ENCODE assay signal across 11 mouse cellular contexts in the genomic region with DNA sequence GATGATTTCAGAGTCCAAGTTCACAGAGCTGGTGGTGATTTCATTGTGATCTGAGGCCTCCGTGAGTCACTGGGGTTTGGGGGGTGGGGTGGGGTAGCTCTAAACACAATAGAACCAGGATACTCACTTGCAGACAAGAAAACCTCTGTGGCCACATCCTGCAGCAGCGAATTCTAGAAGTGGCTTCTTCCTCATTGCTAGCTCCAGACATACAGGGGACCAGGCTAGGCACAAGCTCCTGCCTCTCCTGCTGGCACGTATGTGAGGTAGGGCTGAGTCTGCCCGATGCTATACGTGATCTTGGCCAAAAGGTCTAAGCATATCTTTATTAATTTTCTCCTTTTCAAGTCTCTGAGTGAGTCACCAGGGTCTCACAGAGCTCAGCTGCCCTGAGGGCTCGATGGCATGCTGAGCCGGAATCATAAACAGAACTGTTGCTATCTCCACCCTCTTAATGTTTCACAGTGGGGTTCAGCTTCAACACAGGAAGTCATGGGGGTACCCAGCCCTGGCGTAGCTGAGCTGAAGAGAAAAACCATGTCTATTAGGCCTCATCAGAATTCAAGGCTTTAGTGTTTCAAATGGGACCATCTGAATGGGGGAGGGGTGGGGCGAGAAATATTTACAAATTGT. TPM values are rescaled to one million over a fixed set of nuclear protein-coding genes. Genes with fewer than 3 reads are reported as not detected.
DNase-seq lines count a peak whose midpoint lies in the region; ATAC-seq lines count a peak whose summit lies in the region.
"Had no signal": no experiment of that assay in that cellular context is flagged by ENCODE, and none has a peak within 500 bp of the region (broad histone marks: within the 10 kb centered on the region; RNA-seq: fewer than 3 reads in every experiment).

No protein-coding gene starts in this region.

- peaks cover 13% of the 10 kb centered on the region for H3K4me1 ChIP-seq in forebrain, embryonic 13.5 days
- H3K4me1 ChIP-seq in forebrain, embryonic 11.5 days (replicated peaks; ENCODE audit: control insufficient read depth, insufficient read depth, low read length), result no peaks in the 10 kb centered on the region; the same call in 1 of the 2 replicates

- H3K4me3 ChIP-seq in forebrain, embryonic 13.5 days, result no peak overlapping the region
- H3K4me3 ChIP-seq in forebrain, embryonic 11.5 days (ENCODE audit: low read depth, low read length), result no peak overlapping the region
- H3K4me3 ChIP-seq: liver, embryonic 13.5 days had no signal

- peak overlapping the region; percentile 32; the same call in 1 of the 2 replicates for H3K27ac ChIP-seq in forebrain, embryonic 13.5 days
- H3K27ac ChIP-seq in forebrain, embryonic 11.5 days (ENCODE audit: low read depth, low read length), result no peak overlapping the region
- H3K27ac ChIP-seq: liver, embryonic 13.5 days had no signal

- H3K4me2 ChIP-seq in forebrain, embryonic 13.5 days, result no peak overlapping the region
- no peak overlapping the region for H3K4me2 ChIP-seq in forebrain, embryonic 11.5 days (ENCODE audit: low read depth, low read length, severe bottlenecking)
- H3K4me2 ChIP-seq: liver, embryonic 13.5 days had no signal

- no peaks in the 10 kb centered on the region for H3K9me3 ChIP-seq in forebrain, embryonic 13.5 days (replicated peaks)
- H3K9me3 ChIP-seq in forebrain, embryonic 11.5 days (ENCODE audit: control insufficient read depth, low read length), result no peaks in the 10 kb centered on the region
- H3K9me3 ChIP-seq: liver, embryonic 13.5 days had no signal

- no peak overlapping the region for H3K9ac ChIP-seq in forebrain, embryonic 13.5 days
- H3K9ac ChIP-seq in forebrain, embryonic 11.5 days (ENCODE audit: low read length), result no peak overlapping the region
- H3K9ac ChIP-seq: liver, embryonic 13.5 days had no signal

- WGBS in forebrain, embryonic 13.5 days, result 46% methylated on average over 9 of the region's 9 CpGs
- 45% methylated on average over 9 of the region's 9 CpGs for WGBS in forebrain, embryonic 11.5 days

- ATAC-seq in forebrain, embryonic 13.5 days, result no peak
- no peak for ATAC-seq in forebrain, embryonic 11.5 days (replicated peaks; ENCODE audit: low FRiP score)
- ATAC-seq in common myeloid progenitor, adult 5-6 weeks (replicated peaks; ENCODE audit: low read depth, poor library complexity, severe bottlenecking), result peak; percentile 48
- ATAC-seq in megakaryocyte progenitor cell, adult 5-6 weeks (replicated peaks; ENCODE audit: poor library complexity), result 0 out of 2 replicates have a peak, but pooled peaks have one; percentile 33

- no peaks in the 10 kb centered on the region; the same call in 1 of the 2 replicates for H3K36me3 ChIP-seq in forebrain, embryonic 13.5 days (ENCODE audit: poor library complexity, severe bottlenecking)
- no peaks in the 10 kb centered on the region for H3K36me3 ChIP-seq in forebrain, embryonic 11.5 days (ENCODE audit: control insufficient read depth, insufficient read depth, low read length)
- H3K36me3 ChIP-seq: liver, embryonic 13.5 days had no signal

- no peaks in the 10 kb centered on the region for H3K27me3 ChIP-seq in forebrain, embryonic 13.5 days
- H3K27me3 ChIP-seq in forebrain, embryonic 11.5 days (ENCODE audit: control insufficient read depth, insufficient read depth, low read length), result no peaks in the 10 kb centered on the region
- H3K27me3 ChIP-seq: liver, embryonic 13.5 days had no signal

- no peak for DNase-seq in forebrain, embryonic 11.5 days (ENCODE audit: low spot score)
- DNase-seq in 416B (ENCODE audit: low read depth), result peak; percentile 86
- no peak for DNase-seq in urinary bladder, postnatal 10 days (ENCODE audit: low spot score)
- DNase-seq in ovary, postnatal 14 days (ENCODE audit: low spot score), result no peak
- DNase-seq in heart, adult 18-20 months, result no peak
- DNase-seq: adrenal gland, adult 8-10 months; cerebellum, adult 2 months; liver, embryonic 13.5 days had no signal

RNA-seq across cellular contexts. Expression of a gene that starts 39.7 kb away (rescaled TPM):
- polyA plus RNA-seq in forebrain, embryonic 13.5 days (2015; fragmentation: Nextera tagmentation; extraction: Ambion mirVana), result 10.4 and 11.4 TPM in 2 replicates
- 5.8 and 6.0 TPM in 2 replicates for polyA plus RNA-seq in forebrain, embryonic 11.5 days (2014; fragmentation: Nextera tagmentation; extraction: Ambion mirVana)
- total RNA-seq in common myeloid progenitor, adult 5-6 weeks (2017), result 9.4 and 10.7 TPM in 2 replicates
- total RNA-seq in megakaryocyte progenitor cell, adult 5-6 weeks (2015), result 9.8 TPM in 2 replicates
- 6.2 and 8.3 TPM in 2 replicates for total RNA-seq in megakaryocyte progenitor cell, adult 5-6 weeks (2017)
- 10 to 100 TPM in 1 of 2 experiments, 1 to 10 TPM in 1; 7.5 to 10.3 TPM for total RNA-seq in heart, adult 18-20 months (2021)

RNA-seq across cellular contexts. Expression of a gene that starts 49.2 kb away (rescaled TPM):
- 4.0 and 5.2 TPM in 2 replicates for polyA plus RNA-seq in forebrain, embryonic 13.5 days (2015; fragmentation: Nextera tagmentation; extraction: Ambion mirVana)
- polyA plus RNA-seq in forebrain, embryonic 11.5 days (2014; fragmentation: Nextera tagmentation; extraction: Ambion mirVana), result 2.1 and 2.6 TPM in 2 replicates
- total RNA-seq in common myeloid progenitor, adult 5-6 weeks (2017), result not detected in 2 replicates
- 0.72 and 1.4 TPM in 2 replicates for total RNA-seq in megakaryocyte progenitor cell, adult 5-6 weeks (2015)
- total RNA-seq in megakaryocyte progenitor cell, adult 5-6 weeks (2017), result 1.8 and 3.0 TPM in 2 replicates
- 1 to 10 TPM in 1 of 2 experiments, under 1 TPM in 1; 0.79 to 1.7 TPM for total RNA-seq in heart, adult 18-20 months (2021)

RNA-seq across cellular contexts. Expression of a gene that starts 59.7 kb away (rescaled TPM):
- 46.4 and 52.3 TPM in 2 replicates for polyA plus RNA-seq in forebrain, embryonic 13.5 days (2015; fragmentation: Nextera tagmentation; extraction: Ambion mirVana)
- 30.4 and 33.7 TPM in 2 replicates for polyA plus RNA-seq in forebrain, embryonic 11.5 days (2014; fragmentation: Nextera tagmentation; extraction: Ambion mirVana)
- total RNA-seq in common myeloid progenitor, adult 5-6 weeks (2017), result not detected in 2 replicates
- total RNA-seq in megakaryocyte progenitor cell, adult 5-6 weeks (2015), result 0.79 TPM in 1 of 2 replicates, not detected in the other
- 1.5 TPM in 1 of 2 replicates, not detected in the other for total RNA-seq in megakaryocyte progenitor cell, adult 5-6 weeks (2017)
- total RNA-seq in heart, adult 18-20 months (2021), result 1 to 10 TPM; 3.4 to 3.8 TPM

Comparison
In these comparisons a context has a peak if more than half of its experiments do, and no peak if none do; other contexts are left out.
1. ATAC-seq: peak in common myeloid progenitor, adult 5-6 weeks (single experiment) and megakaryocyte progenitor cell, adult 5-6 weeks (single experiment); none in forebrain, embryonic 13.5 days (single experiment) and forebrain, embryonic 11.5 days (single experiment).